Mouse (Mus musculus) hindbrain, embryonic 16.5 days (tissue): ENCODE measurements around the gene Spef1. TPM values are rescaled to one million over a fixed set of nuclear protein-coding genes. Genes with fewer than 3 reads are reported as not detected.
A peak's percentile ranks its signal among the peaks of the same experiment; 100 is the strongest.

Experiments
- ATAC-seq: fragments of 200-750 bp; cut with Nextera tagmentation; 2 replicates; pipeline ENCODE4 v1.8.0; 2017; ENCODE audit warnings: moderate TSS enrichment, moderate library complexity
- H3K27ac ChIP-seq: fragments of 300-500 bp; sonication (generic); 2 replicates; pipeline ENCODE4 v1.5.1; 2014; ENCODE audit warnings: low read depth, mild to moderate bottlenecking, control low read depth, low read length, moderate library complexity
- H3K27me3 ChIP-seq: fragments of 300-500 bp; sonication (generic); replicated peaks from 2 replicates; pipeline ENCODE4 v1.6.1; 2014; ENCODE audit warnings: low read length; ENCODE audit not compliant: control insufficient read depth, insufficient read depth
- H3K36me3 ChIP-seq: fragments of 300-500 bp; sonication (generic); 2 replicates; pipeline ENCODE4 v1.6.1; 2014; ENCODE audit warnings: mild to moderate bottlenecking, low read length, moderate library complexity, mixed read lengths; ENCODE audit not compliant: control insufficient read depth, insufficient read depth
- H3K4me1 ChIP-seq: fragments of 300-500 bp; sonication (generic); 2 replicates; pipeline ENCODE4 v1.6.1; 2014; ENCODE audit warnings: low read depth, low read length; ENCODE audit not compliant: control insufficient read depth, insufficient read depth
- H3K4me2 ChIP-seq: fragments of 300-500 bp; sonication (generic); 2 replicates; pipeline ENCODE4 v1.6.1; 2014; ENCODE audit warnings: mild to moderate bottlenecking, low read length, control low read depth, moderate library complexity
- H3K4me3 ChIP-seq: fragments of 300-500 bp; sonication (generic); 2 replicates; pipeline ENCODE4 v1.5.1; 2014; ENCODE audit warnings: mild to moderate bottlenecking, low read length, control low read depth, moderate library complexity
- H3K9ac ChIP-seq: fragments of 300-500 bp; sonication (generic); 2 replicates; pipeline ENCODE4 v1.6.1; 2014; ENCODE audit warnings: low read depth, mild to moderate bottlenecking, control low read depth, low read length, moderate library complexity
- H3K9me3 ChIP-seq: fragments of 300-500 bp; sonication (generic); 2 replicates; pipeline ENCODE4 v1.6.1; 2014; ENCODE audit warnings: mild to moderate bottlenecking, low read length, moderate library complexity; ENCODE audit not compliant: control insufficient read depth
- WGBS: fragments of 180-500 bp; shearing (Covaris S2); extraction: QIAGEN DNeasy Blood & Tissue Kit; methylation state at CpG from one replicate; pipeline ENCODE4 v1.1.7; 2014; 5-methylcytosine and 5-hydroxymethylcytosine counted together
- polyA plus RNA-seq: library from polyadenylated mRNA; unstranded; fragments of >200 nt; fragmentation: Nextera tagmentation; extraction: Ambion mirVana; gene quantifications from 2 replicates; pipeline ENCODE4 v1.2.1, GENCODE M21; 2015

The Spef1 gene
- polyA plus RNA-seq, 1 experiment from 2014 or later, result 8.0 TPM

- Histone ChIP-seq H3K4me1 (peaks cover 13% of the 10 kb centered on the region), H3K27me3 (no peaks in the 10 kb centered on the region), H3K27ac (peak overlapping the region; percentile 92), H3K4me3 (peak overlapping the region; percentile 62; the same call in 1 of the 2 replicates), H3K9ac (peak overlapping the region; percentile 80), H3K36me3 (peaks cover 6% of the 10 kb centered on the region; the same call in 1 of the 2 replicates), H3K9me3 (no peaks in the 10 kb centered on the region), H3K4me2 (peak overlapping the region; percentile 75)
- WGBS, result 77% methylated on average over 4 of the region's 4 CpGs
- ATAC-seq, result peak; percentile 6; the same call in 1 of the 2 replicates
Measured at GRCm38 (mm10) chr2:131209125-131209795, 22.2 kb upstream of the Spef1 start.

- Histone ChIP-seq H3K9me3 (no peaks in the 10 kb centered on the region), H3K4me3 (no peak overlapping the region), H3K27ac (no peak overlapping the region), H3K9ac (no peak overlapping the region), H3K27me3 (no peaks in the 10 kb centered on the region), H3K36me3 (peaks cover 3% of the 10 kb centered on the region; the same call in 1 of the 2 replicates), H3K4me1 (peaks cover 13% of the 10 kb centered on the region), H3K4me2 (no peak overlapping the region)
- ATAC-seq, result no peak
- 92% methylated on average over 2 of the region's 2 CpGs for WGBS
Measured at GRCm38 (mm10) chr2:131208356-131208755, 21.3 kb upstream of the Spef1 start.

GRCm38 (mm10) chr2:131206778-131207177, 19.7 kb upstream of the Spef1 start, which contains the start of gene Ap5s1:
Gene Ap5s1, plus strand, starts transcription at chr2:131207078.
- Histone ChIP-seq H3K4me2 (no peak within 1 kb of the TSS), H3K9me3 (no peaks in the 10 kb centered on the region), H3K4me1 (peaks cover 13% of the 10 kb centered on the region), H3K36me3 (no peaks in the 10 kb centered on the region), H3K27me3 (no peaks in the 10 kb centered on the region), H3K9ac (no peak within 1 kb of the TSS), H3K4me3 (no peak within 1 kb of the TSS), H3K27ac (no peak within 1 kb of the TSS)
- 83% methylated on average over 4 of the region's 4 CpGs for WGBS
- ATAC-seq, result no peak

GRCm38 (mm10) chr2:131205521-131206182, 18.6 kb upstream of the Spef1 start:
- WGBS, result 90% methylated on average over 8 of the region's 8 CpGs
- no peaks in the 10 kb centered on the region for H3K27me3 ChIP-seq
- H3K4me1 ChIP-seq, result peaks cover 8% of the 10 kb centered on the region
- H3K9me3 ChIP-seq, result no peaks in the 10 kb centered on the region
- no peak overlapping the region for H3K4me2 ChIP-seq
- no peak overlapping the region for H3K9ac ChIP-seq
- no peak overlapping the region for H3K4me3 ChIP-seq
- no peak for ATAC-seq
- no peaks in the 10 kb centered on the region for H3K36me3 ChIP-seq
- H3K27ac ChIP-seq, result no peak overlapping the region

DNA sequence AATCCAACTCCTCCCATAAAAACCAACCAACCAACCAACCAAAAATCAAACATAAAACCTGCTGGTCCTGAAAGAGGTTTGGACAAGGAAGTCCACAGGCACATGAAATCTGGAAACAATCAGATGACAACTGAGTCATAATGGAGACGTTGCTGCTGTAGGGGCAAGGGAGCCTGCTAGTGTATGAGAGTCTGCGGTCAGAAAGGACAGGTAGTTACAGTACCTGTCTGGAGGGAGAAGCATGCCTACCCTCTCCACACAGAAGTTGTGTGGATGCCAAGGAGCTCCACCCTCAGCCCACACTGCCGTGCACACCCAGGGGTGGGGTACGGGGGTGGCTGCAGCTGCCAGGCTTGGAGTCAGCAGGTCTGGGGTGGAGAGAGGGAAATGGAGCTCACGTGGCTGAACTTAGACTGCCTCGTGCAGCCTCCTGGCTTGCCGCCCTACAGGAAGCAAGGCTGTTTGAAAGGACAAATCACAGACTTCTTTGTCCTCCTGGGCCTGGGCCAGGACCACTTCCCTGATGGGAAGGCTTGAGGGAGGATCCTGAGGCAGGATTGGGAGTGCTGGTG, 17.4 kb upstream of the Spef1 start:
- no peak overlapping the region for H3K27ac ChIP-seq
- H3K36me3 ChIP-seq, result 0 out of 2 replicates have a peak, but pooled peaks cover under 1% of the 10 kb centered on the region
- H3K4me3 ChIP-seq, result no peak overlapping the region
- no peak overlapping the region for H3K4me2 ChIP-seq
- H3K27me3 ChIP-seq, result no peaks in the 10 kb centered on the region
- 52% methylated on average over 7 of the region's 7 CpGs for WGBS
- ATAC-seq, result peak; percentile 37
- H3K4me1 ChIP-seq, result peaks cover 5% of the 10 kb centered on the region
- H3K9ac ChIP-seq, result no peak overlapping the region
- H3K9me3 ChIP-seq, result no peaks in the 10 kb centered on the region

GRCm38 (mm10) chr2:131203816-131204409, 16.8 kb upstream of the Spef1 start:
- WGBS, result 89% methylated on average over 6 of the region's 6 CpGs
- no peak overlapping the region for H3K4me3 ChIP-seq
- 0 out of 2 replicates have a peak, but pooled peaks cover 2% of the 10 kb centered on the region for H3K36me3 ChIP-seq
- no peaks in the 10 kb centered on the region for H3K9me3 ChIP-seq
- no peak overlapping the region for H3K4me2 ChIP-seq
- no peaks in the 10 kb centered on the region for H3K27me3 ChIP-seq
- H3K27ac ChIP-seq, result no peak overlapping the region
- no peak overlapping the region for H3K9ac ChIP-seq
- no peak for ATAC-seq
- H3K4me1 ChIP-seq, result peaks cover 3% of the 10 kb centered on the region; the same call in 1 of the 2 replicates

GRCm38 (mm10) chr2:131201262-131201661, 14.2 kb upstream of the Spef1 start:
- ATAC-seq, result no peak
- 90% methylated on average over 3 of the region's 3 CpGs for WGBS

GRCm38 (mm10) chr2:131200710-131201109, 13.6 kb upstream of the Spef1 start:
- H3K4me2 ChIP-seq, result no peak overlapping the region
- no peak overlapping the region for H3K27ac ChIP-seq
- WGBS, result 85% methylated on average over 2 of the region's 2 CpGs
- H3K27me3 ChIP-seq, result no peaks in the 10 kb centered on the region
- no peak for ATAC-seq
- H3K9ac ChIP-seq, result no peak overlapping the region
- no peaks in the 10 kb centered on the region for H3K9me3 ChIP-seq
- H3K4me1 ChIP-seq, result peaks cover 3% of the 10 kb centered on the region; the same call in 1 of the 2 replicates
- 0 out of 2 replicates have a peak, but pooled peaks cover 2% of the 10 kb centered on the region for H3K36me3 ChIP-seq
- no peak overlapping the region for H3K4me3 ChIP-seq

More at GRCm38 (mm10) chr2:131201262-131201661, 14.2 kb upstream of the Spef1 start:
- Histone ChIP-seq H3K9me3 (no peaks in the 10 kb centered on the region), H3K27me3 (no peaks in the 10 kb centered on the region), H3K27ac (no peak overlapping the region), H3K4me1 (peaks cover 3% of the 10 kb centered on the region; the same call in 1 of the 2 replicates), H3K9ac (no peak overlapping the region), H3K4me3 (no peak overlapping the region), H3K4me2 (no peak overlapping the region), H3K36me3 (0 out of 2 replicates have a peak, but pooled peaks cover 2% of the 10 kb centered on the region)
